Mouse (Mus musculus) midbrain, embryonic 16.5 days (tissue): ENCODE results near the gene Atp5b. TPM values are rescaled to one million over a fixed set of nuclear protein-coding genes. Genes with fewer than 3 reads are reported as not detected.
"Not testable (repeated sequence)": the region's sequence is repeated elsewhere in the genome, so short reads cannot be mapped to it uniquely, and the experiment has no call there.

Experiments
- ATAC-seq: fragments of 200-750 bp; cut with Nextera tagmentation; 2 replicates; pipeline ENCODE4 v1.8.0; 2017; ENCODE audit warnings: moderate TSS enrichment
- H3K27ac ChIP-seq: fragments of 300-500 bp; sonication (generic); 2 replicates; pipeline ENCODE4 v1.5.1; 2014; ENCODE audit warnings: mild to moderate bottlenecking, low read length, mixed read lengths
- H3K27me3 ChIP-seq: fragments of 300-500 bp; sonication (generic); 2 replicates; pipeline ENCODE4 v1.6.1; 2014; ENCODE audit warnings: low read depth, low read length, mixed read lengths; ENCODE audit not compliant: control insufficient read depth, insufficient read depth
- H3K36me3 ChIP-seq: fragments of 300-500 bp; sonication (generic); 2 replicates; pipeline ENCODE4 v1.6.1; 2014; ENCODE audit warnings: mild to moderate bottlenecking, low read length, moderate library complexity, mixed read lengths; ENCODE audit not compliant: control insufficient read depth, insufficient read depth
- H3K4me1 ChIP-seq: fragments of 300-500 bp; sonication (generic); 2 replicates; pipeline ENCODE4 v1.6.1; 2014; ENCODE audit warnings: mild to moderate bottlenecking, low read length, mixed read lengths; ENCODE audit not compliant: control insufficient read depth, insufficient read depth
- H3K4me2 ChIP-seq: fragments of 300-500 bp; sonication (generic); 2 replicates; pipeline ENCODE4 v1.6.1; 2014; ENCODE audit warnings: mild to moderate bottlenecking, low read length, mixed read lengths
- H3K4me3 ChIP-seq: fragments of 300-500 bp; sonication (generic); 2 replicates; pipeline ENCODE4 v1.5.1; 2014; ENCODE audit warnings: low read depth, mild to moderate bottlenecking, low read length, moderate library complexity, mixed read lengths
- H3K9ac ChIP-seq: fragments of 300-500 bp; sonication (generic); 2 replicates; pipeline ENCODE4 v1.6.1; 2014; ENCODE audit warnings: low read depth, low read length, mixed read lengths
- H3K9me3 ChIP-seq: fragments of 300-500 bp; sonication (generic); replicated peaks from 2 replicates; pipeline ENCODE4 v1.6.1; 2014; ENCODE audit warnings: mild to moderate bottlenecking, low read length, mixed read lengths; ENCODE audit not compliant: control insufficient read depth, poor library complexity, severe bottlenecking
- WGBS: fragments of 180-500 bp; shearing (Covaris S2); extraction: QIAGEN DNeasy Blood & Tissue Kit; methylation state at CpG from one replicate; pipeline ENCODE4 v1.1.7; 2014; 5-methylcytosine and 5-hydroxymethylcytosine counted together
- polyA plus RNA-seq: library from polyadenylated mRNA; unstranded; fragments of >200 nt; fragmentation: Nextera tagmentation; extraction: Ambion mirVana; gene quantifications from 2 replicates; pipeline ENCODE4 v1.2.1, GENCODE M21; 2015

Gene Atp5b
- polyA plus RNA-seq, 1 experiment from 2014 or later: 2,090 TPM

- H3K27me3 ChIP-seq: no peaks in the 10 kb centered on the region
- peak overlapping the region; percentile 61 for H3K4me3 ChIP-seq
- no peaks in the 10 kb centered on the region for H3K9me3 ChIP-seq
- H3K4me2 ChIP-seq: peak overlapping the region; percentile 71
- WGBS: 16% methylated on average over 9 of the region's 9 CpGs
- peak overlapping the region; percentile 75 for H3K9ac ChIP-seq
- peak; percentile 4 for ATAC-seq
- peak overlapping the region; percentile 88 for H3K27ac ChIP-seq
- peaks cover 18% of the 10 kb centered on the region for H3K4me1 ChIP-seq
- H3K36me3 ChIP-seq: peaks cover 21% of the 10 kb centered on the region
Observed at GRCm38 (mm10) chr10:128082477-128082808, 630 bp upstream of the Atp5b start.

DNA sequence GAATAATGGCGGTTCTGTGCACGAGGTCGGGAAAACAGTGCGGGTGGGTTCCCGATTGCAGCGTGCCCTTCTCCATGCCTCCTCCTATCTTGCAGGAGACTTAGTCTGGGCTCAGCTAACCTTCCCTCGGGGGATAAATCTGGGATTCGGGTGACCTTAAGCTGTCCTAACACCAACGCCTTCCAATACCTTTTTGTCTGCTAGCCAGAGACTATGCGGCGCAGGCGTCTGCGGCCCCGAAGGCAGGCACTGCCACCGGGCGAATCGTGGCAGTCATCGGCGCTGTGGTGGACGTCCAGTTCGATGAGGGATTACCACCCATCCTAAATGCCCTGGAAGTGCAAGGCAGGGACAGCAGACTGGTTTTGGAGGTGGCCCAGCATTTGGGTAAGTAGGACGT is 615 bp downstream of the Atp5b start:
- peak; percentile 11; the same call in 1 of the 2 replicates for ATAC-seq
- no peaks in the 10 kb centered on the region for H3K9me3 ChIP-seq
- peak overlapping the region; percentile 93 for H3K27ac ChIP-seq
- H3K27me3 ChIP-seq: no peaks in the 10 kb centered on the region
- H3K4me1 ChIP-seq: peaks cover 18% of the 10 kb centered on the region
- H3K4me3 ChIP-seq: peak overlapping the region; percentile 91
- under 1% methylated on average over 22 of the region's 22 CpGs for WGBS
- peaks cover 31% of the 10 kb centered on the region for H3K36me3 ChIP-seq
- peak overlapping the region; percentile 98 for H3K9ac ChIP-seq
- peak overlapping the region; percentile 70 for H3K4me2 ChIP-seq

- H3K36me3 ChIP-seq: peaks cover 35% of the 10 kb centered on the region
- H3K9me3 ChIP-seq: no peaks in the 10 kb centered on the region
- H3K4me1 ChIP-seq: peaks cover 18% of the 10 kb centered on the region
- H3K9ac ChIP-seq: peak overlapping the region; percentile 98
- peak overlapping the region; percentile 70 for H3K4me2 ChIP-seq
- no peaks in the 10 kb centered on the region for H3K27me3 ChIP-seq
- no peak for ATAC-seq
- H3K27ac ChIP-seq: peak overlapping the region; percentile 93
- H3K4me3 ChIP-seq: peak overlapping the region; percentile 91
- WGBS: under 1% methylated on average over 3 of the region's 3 CpGs
Observed at GRCm38 (mm10) chr10:128084160-128084559, 1.1 kb downstream of the Atp5b start.

- ATAC-seq: no peak
- Histone ChIP-seq H3K4me3 (no peak overlapping the region), H3K27me3 (no peaks in the 10 kb centered on the region), H3K27ac (no peak overlapping the region), H3K9ac (no peak overlapping the region), H3K36me3 (peaks cover 43% of the 10 kb centered on the region), H3K9me3 (no peaks in the 10 kb centered on the region), H3K4me2 (no peak overlapping the region), H3K4me1 (peaks cover 25% of the 10 kb centered on the region)
- WGBS: 75% methylated on average over 6 of the region's 6 CpGs
Observed at GRCm38 (mm10) chr10:128086391-128086790, 3.3 kb downstream of the Atp5b start.

DNA sequence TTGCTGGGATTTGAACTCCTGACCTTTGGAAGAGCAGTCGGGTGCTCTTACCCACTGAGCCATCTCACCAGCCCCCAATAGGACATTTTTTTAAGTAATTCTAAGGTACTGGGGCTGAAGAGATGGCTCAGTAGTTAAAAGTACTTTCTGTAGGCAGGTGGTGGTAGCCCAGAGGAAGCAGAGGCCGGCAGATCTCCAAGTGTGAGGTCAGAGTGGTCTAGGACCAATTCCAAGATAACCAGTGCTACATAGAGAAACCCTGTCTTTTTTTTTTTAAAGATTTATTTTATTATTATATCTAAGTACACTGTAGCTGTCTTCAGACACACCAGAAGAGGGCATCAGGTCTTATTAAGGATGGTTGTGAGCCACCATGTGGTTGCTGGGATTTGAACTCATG is 4.1 kb downstream of the Atp5b start:
- H3K9ac ChIP-seq, ATAC-seq: not testable (repeated sequence)

DNA sequence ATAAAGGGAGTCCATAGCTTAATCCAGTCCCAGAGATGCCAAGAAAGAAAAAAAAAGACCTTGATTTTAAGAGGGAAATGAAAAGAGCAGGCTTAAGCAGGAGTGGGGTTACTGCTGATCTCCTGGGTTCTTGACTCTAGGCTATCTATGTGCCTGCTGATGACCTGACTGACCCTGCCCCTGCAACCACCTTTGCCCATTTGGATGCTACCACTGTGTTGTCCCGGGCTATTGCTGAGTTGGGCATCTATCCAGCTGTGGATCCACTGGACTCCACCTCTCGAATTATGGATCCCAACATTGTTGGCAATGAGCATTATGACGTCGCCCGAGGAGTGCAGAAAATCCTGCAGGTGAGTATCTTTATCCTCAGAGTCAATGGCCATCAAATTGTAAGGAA is 5.1 kb downstream of the Atp5b start:
- Histone ChIP-seq H3K9me3 (no peaks in the 10 kb centered on the region), H3K4me1 (peaks cover 28% of the 10 kb centered on the region), H3K4me3 (no peak overlapping the region), H3K4me2 (no peak overlapping the region), H3K36me3 (peaks cover 43% of the 10 kb centered on the region), H3K9ac (no peak overlapping the region), H3K27ac (no peak overlapping the region), H3K27me3 (no peaks in the 10 kb centered on the region)
- ATAC-seq: no peak
- 95% methylated on average over 5 of the region's 5 CpGs for WGBS

More for the DNA sequence above, 4.1 kb downstream of the Atp5b start:
- not testable (repeated sequence) for H3K4me3 ChIP-seq, H3K4me2 ChIP-seq, H3K27me3 ChIP-seq, H3K27ac ChIP-seq, H3K9me3 ChIP-seq
- WGBS: 87% methylated on average over 2 of the region's 2 CpGs
- peaks cover 27% of the 10 kb centered on the region for H3K4me1 ChIP-seq
- peaks cover 43% of the 10 kb centered on the region for H3K36me3 ChIP-seq

DNA sequence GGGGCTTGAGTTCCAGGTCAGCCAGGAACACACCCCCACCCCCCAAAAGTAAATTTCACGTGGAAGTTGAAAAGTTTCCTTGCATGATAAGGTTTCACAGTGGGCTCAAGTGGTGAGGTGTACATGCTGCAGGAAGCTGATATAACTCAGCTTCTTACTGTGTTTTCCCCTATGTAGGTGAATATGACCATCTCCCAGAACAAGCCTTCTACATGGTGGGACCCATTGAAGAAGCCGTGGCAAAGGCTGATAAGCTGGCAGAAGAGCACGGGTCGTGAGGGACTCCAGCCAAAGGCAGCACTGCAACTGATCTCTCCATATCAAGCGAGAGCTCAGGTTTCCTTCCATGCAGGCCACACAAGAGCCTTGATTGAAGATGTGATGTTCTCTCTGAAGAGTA is 6.8 kb downstream of the Atp5b start:
- ATAC-seq: no peak
- Histone ChIP-seq H3K9ac (no peak overlapping the region), H3K36me3 (peaks cover 43% of the 10 kb centered on the region), H3K9me3 (no peaks in the 10 kb centered on the region), H3K27me3 (no peaks in the 10 kb centered on the region), H3K4me2 (no peak overlapping the region), H3K4me1 (peaks cover 34% of the 10 kb centered on the region), H3K27ac (no peak overlapping the region), H3K4me3 (no peak overlapping the region)
- WGBS: 70% methylated on average over 5 of the region's 5 CpGs

DNA sequence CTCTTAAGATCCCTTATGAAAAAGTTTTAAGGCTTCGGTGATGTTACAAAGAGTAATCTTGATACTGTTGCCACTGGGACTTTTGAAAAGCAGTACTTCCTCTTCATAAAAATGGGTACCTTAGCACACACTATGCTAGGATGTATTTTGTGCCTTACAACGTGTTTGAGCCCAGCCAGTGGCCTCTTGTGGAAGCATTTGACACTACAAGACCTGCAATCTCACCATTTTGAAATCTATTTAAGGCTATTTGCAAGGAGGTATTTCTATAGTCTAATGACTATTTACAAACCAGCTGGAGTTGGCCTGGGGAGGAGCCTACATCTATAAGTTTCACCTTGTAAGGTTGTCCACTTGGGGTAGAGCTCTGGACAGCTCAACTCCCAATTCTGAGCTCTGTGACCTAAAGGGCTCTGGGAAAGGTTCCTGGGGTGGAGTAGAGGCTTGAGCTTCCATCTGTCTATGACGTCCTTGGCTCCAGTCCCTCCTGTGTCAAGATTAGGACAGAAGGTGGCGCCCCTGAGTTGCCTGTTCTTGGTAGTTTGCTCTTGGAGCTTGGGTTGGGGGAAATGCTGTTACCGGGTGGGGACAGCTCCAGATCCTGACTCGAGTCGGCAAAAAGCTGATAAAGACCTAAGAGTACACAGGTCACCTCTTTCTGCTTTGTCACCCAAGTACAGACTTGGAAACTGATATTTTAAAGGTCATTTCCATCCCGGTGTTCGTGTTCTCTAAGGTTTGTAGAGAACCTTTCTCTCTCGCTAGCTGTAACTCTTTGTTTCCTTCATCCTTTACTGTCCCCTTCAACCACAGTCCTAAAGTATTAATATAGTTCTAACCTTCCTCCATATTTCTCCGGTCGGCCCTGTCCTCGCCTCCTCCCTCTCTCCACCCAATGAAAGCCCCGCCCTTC is 7.8 kb downstream of the Atp5b start:
- Histone ChIP-seq H3K9ac (0 out of 2 replicates have a peak overlapping the region, but pooled peaks have one; percentile 26), H3K4me1 (peaks cover 28% of the 10 kb centered on the region), H3K4me2 (peak overlapping the region; percentile 85), H3K27ac (no peak overlapping the region), H3K4me3 (peak overlapping the region; percentile 72; the same call in 1 of the 2 replicates), H3K27me3 (no peaks in the 10 kb centered on the region), H3K36me3 (peaks cover 32% of the 10 kb centered on the region), H3K9me3 (no peaks in the 10 kb centered on the region)
- peak; percentile 12; the same call in 1 of the 2 replicates for ATAC-seq
- 8% methylated on average over 14 of the region's 14 CpGs for WGBS
